Mouse (Mus musculus) MEL (cell line): ENCODE measurements around the gene Zwilch.

Source experiments
- BHLHE40 ChIP-seq: IDR thresholded peaks from 2 replicates; pipeline ENCODE4 v1.6.1; 2012; ENCODE audit warnings: low read depth, mild to moderate bottlenecking, inconsistent platforms, low read length, improper control_type of control experiment, borderline replicate concordance
- CTCF ChIP-seq, 3 experiments: IDR thresholded peaks in 2 of 3; conservative IDR thresholded peaks in 1 of 3; 2 replicates each; pipeline ENCODE4 v1.5.1; 2011 to 2012; ENCODE audit warnings: low read length in 3 of 3, low read depth in 2 of 3, mild to moderate bottlenecking in 2 of 3, improper control_type of control experiment in 1 of 3, inconsistent platforms in 1 of 3, mixed read lengths in 1 of 3, moderate library complexity in 1 of 3; ENCODE audit not compliant: control insufficient read depth in 1 of 3, insufficient read depth in 1 of 3, poor library complexity in 1 of 3, severe bottlenecking in 1 of 3
- EP300 ChIP-seq, 2 experiments: IDR thresholded peaks; 2 replicates each; pipeline ENCODE4 v1.6.1; 2011; ENCODE audit warnings: improper control_type of control experiment in 2 of 2, low read length in 2 of 2, low read depth in 1 of 2, mild to moderate bottlenecking in 1 of 2
- HCFC1 ChIP-seq: IDR thresholded peaks from 2 replicates; pipeline ENCODE4 v1.6.1; 2012; ENCODE audit warnings: low read depth, mild to moderate bottlenecking, inconsistent platforms, low read length, improper control_type of control experiment, moderate library complexity
- MAFK ChIP-seq: IDR thresholded peaks from 2 replicates; pipeline ENCODE4 v1.6.1; 2011; ENCODE audit warnings: low read depth, mild to moderate bottlenecking, low read length, improper control_type of control experiment, borderline replicate concordance
- POLR2A ChIP-seq, 2 experiments: IDR thresholded peaks; 2 replicates each; pipeline ENCODE4 v1.6.1; 2011 to 2012; ENCODE audit warnings: low read length in 2 of 2, mild to moderate bottlenecking in 2 of 2, control low read depth in 1 of 2, improper control_type of control experiment in 1 of 2, low read depth in 1 of 2, moderate library complexity in 1 of 2; ENCODE audit not compliant: control insufficient read depth in 1 of 2, insufficient read depth in 1 of 2, poor library complexity in 1 of 2
- RAD21 ChIP-seq: IDR thresholded peaks from 2 replicates; pipeline ENCODE4 v1.6.1; 2011; ENCODE audit warnings: mild to moderate bottlenecking, low read depth, low read length, improper control_type of control experiment
- RCOR1 ChIP-seq: IDR thresholded peaks from 2 replicates; pipeline ENCODE4 v1.6.1; 2012; ENCODE audit warnings: low read depth, mild to moderate bottlenecking, inconsistent platforms, low read length, improper control_type of control experiment
- TBP ChIP-seq: IDR thresholded peaks from 2 replicates; pipeline ENCODE4 v1.8.0; 2011; ENCODE audit warnings: low read depth, low read length, improper control_type of control experiment
- USF1 ChIP-seq: IDR thresholded peaks from 2 replicates; pipeline ENCODE4 v1.6.1; 2014; ENCODE audit warnings: low read depth, mild to moderate bottlenecking, inconsistent platforms, low read length, improper control_type of control experiment, moderate library complexity
- ZC3H11A ChIP-seq: IDR thresholded peaks from 2 replicates; pipeline ENCODE4 v1.6.1; 2012; ENCODE audit warnings: low read depth, mild to moderate bottlenecking, inconsistent platforms, low read length, improper control_type of control experiment

DNA sequence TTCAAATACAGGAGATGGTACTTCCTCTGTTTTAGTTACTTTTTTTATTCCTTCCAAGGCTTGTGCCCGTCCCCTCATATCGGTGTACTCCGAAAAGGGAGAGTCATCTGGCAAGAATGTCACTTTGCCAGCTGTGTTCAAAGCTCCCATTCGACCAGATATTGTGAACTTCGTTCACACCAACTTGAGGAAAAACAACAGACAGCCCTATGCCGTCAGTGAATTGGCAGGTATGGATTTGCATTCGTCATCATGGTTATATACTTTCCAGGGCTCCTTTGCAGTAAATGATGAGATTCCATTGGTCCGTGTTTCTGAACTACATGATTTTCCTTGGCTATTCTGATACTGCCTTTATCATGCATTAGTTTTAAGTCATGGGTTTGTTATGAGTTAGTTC lies 1.9 kb upstream of the Zwilch start:
- no peak for TF ChIP-seq RAD21
- no peak for TF ChIP-seq POLR2A (IDR thresholded peaks at IDR 0.05; ENCODE audit: control insufficient read depth in 1 of 2, insufficient read depth in 1 of 2, low read depth in 1 of 2, low read length in 2 of 2, poor library complexity in 1 of 2)
- TF ChIP-seq BHLHE40 = no peak
- TF ChIP-seq CTCF (IDR thresholded peaks at IDR 0.05 in 2 of 3, conservative IDR thresholded peaks at IDR 0.05 in 1 of 3; ENCODE audit: control insufficient read depth in 1 of 3, insufficient read depth in 1 of 3, low read depth in 2 of 3, low read length in 3 of 3, poor library complexity in 1 of 3, severe bottlenecking in 1 of 3) = no peak
- TF ChIP-seq HCFC1 = no peak
- TF ChIP-seq ZC3H11A = no peak
- no peak for TF ChIP-seq RCOR1
- TF ChIP-seq TBP = no peak
- no peak for TF ChIP-seq EP300 (IDR thresholded peaks at IDR 0.05; ENCODE audit: low read depth in 1 of 2, low read length in 2 of 2)
- TF ChIP-seq MAFK = no peak
- no peak for TF ChIP-seq USF1
